Mouse (Mus musculus) liver, postnatal 0 days (tissue): Measurements from ENCODE around the gene D11Wsu47e. TPM values are rescaled to one million over a fixed set of nuclear protein-coding genes. Genes with fewer than 3 reads are reported as not detected.
A peak's percentile ranks its signal among the peaks of the same experiment; 100 is the strongest.

Experiments
- ATAC-seq: fragments of 200-750 bp; cut with Nextera tagmentation; 2 replicates; pipeline ENCODE4 v1.8.0; 2017; ENCODE audit warnings: mild to moderate bottlenecking, moderate library complexity
- DNase-seq: peaks from one replicate; pipeline ENCODE4 v3.0.0-alpha.2; 2016
- H3K27ac ChIP-seq: fragments of 300-500 bp; sonication (generic); 2 replicates; pipeline ENCODE4 v1.5.1; 2014; ENCODE audit warnings: antibody characterized with exemption, moderate library complexity, mild to moderate bottlenecking, low read depth
- H3K27me3 ChIP-seq: fragments of 300-500 bp; sonication (generic); 2 replicates; pipeline ENCODE4 v1.6.1; 2014; ENCODE audit warnings: low read length, control low read depth, mixed read lengths; ENCODE audit not compliant: insufficient read depth
- H3K36me3 ChIP-seq: fragments of 300-500 bp; sonication (generic); replicated peaks from 2 replicates; pipeline ENCODE4 v1.6.1; 2014; ENCODE audit warnings: mild to moderate bottlenecking, control low read depth, low read length, moderate library complexity, mixed read lengths; ENCODE audit not compliant: insufficient read depth
- H3K4me1 ChIP-seq: fragments of 300-500 bp; sonication (generic); 2 replicates; pipeline ENCODE4 v1.6.1; 2014; ENCODE audit warnings: antibody characterized with exemption, mild to moderate bottlenecking, control low read depth; ENCODE audit not compliant: insufficient read depth
- H3K4me2 ChIP-seq: fragments of 300-500 bp; sonication (generic); 2 replicates; pipeline ENCODE4 v1.6.1; 2014; ENCODE audit warnings: low read depth, mild to moderate bottlenecking, low read length, moderate library complexity, mixed read lengths
- H3K4me3 ChIP-seq: fragments of 300-500 bp; sonication (generic); 2 replicates; pipeline ENCODE4 v1.5.1; 2014; ENCODE audit warnings: low read depth, low read length
- H3K9ac ChIP-seq: fragments of 300-500 bp; sonication (generic); replicated peaks from 2 replicates; pipeline ENCODE4 v1.6.1; 2014; ENCODE audit warnings: mild to moderate bottlenecking, moderate library complexity
- H3K9me3 ChIP-seq: fragments of 300-500 bp; sonication (generic); 2 replicates; pipeline ENCODE4 v1.6.1; 2016; ENCODE audit warnings: mild to moderate bottlenecking, control low read depth, low read length, mixed read lengths
- CTCF ChIP-seq: sonication (generic); IDR thresholded peaks from 2 replicates; pipeline ENCODE4 v1.5.1; 2016; ENCODE audit warnings: antibody characterized with exemption, low read depth
- EP300 ChIP-seq: IDR thresholded peaks from 2 replicates; pipeline ENCODE4 v1.6.1; 2016; ENCODE audit warnings: antibody characterized with exemption, low read depth, mild to moderate bottlenecking
- WGBS: fragments of 180-500 bp; shearing (Covaris S2); extraction: QIAGEN DNeasy Blood & Tissue Kit; methylation state at CpG from one replicate; pipeline ENCODE4 v1.1.7; 2014; ENCODE audit not compliant: insufficient replicate concordance; 5-methylcytosine and 5-hydroxymethylcytosine counted together
- polyA plus RNA-seq: library from polyadenylated mRNA; unstranded; fragments of >200 nt; fragmentation: Nextera tagmentation; extraction: Ambion mirVana; gene quantifications from 2 replicates; pipeline ENCODE4 v1.2.1, GENCODE M21; 2015

The D11Wsu47e gene
- polyA plus RNA-seq, 1 experiment from 2014 or later = 4.6 TPM

DNA sequence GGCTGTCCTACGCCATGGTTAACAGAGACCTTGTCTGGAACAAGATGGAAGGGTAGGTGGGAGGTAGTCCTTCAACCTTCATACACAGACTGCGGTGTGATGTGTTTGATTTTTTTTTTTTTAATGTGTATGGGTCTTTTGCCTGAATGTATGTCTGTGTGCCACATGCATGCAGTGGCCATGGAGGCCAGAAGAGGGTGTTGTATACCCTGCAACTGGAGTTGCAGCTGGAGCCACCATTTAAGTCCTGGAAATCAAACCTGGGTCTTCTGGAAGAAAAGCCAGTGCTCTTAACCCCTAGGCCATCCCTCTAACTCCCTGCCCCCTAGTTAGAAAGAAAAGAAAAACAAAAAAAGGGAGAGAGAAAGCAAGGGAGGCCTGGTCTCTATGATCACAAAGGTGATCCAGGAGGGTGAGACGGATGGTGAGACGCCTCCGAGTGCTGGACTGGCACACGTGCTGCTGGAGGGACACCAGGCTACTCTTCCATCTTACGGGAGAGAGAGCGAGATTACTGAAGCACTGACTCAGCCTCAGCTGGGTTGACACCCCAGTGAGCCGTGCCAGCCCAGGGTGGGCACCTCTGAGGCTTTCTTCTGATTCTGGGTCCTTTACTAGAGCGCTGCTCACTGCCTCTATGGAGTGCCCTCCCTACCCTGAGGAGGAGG lies 47.9 kb downstream of the D11Wsu47e start:
- 96% methylated on average over 10 of the region's 10 CpGs for WGBS
- Histone ChIP-seq H3K4me2 (no peak overlapping the region), H3K9ac (no peak overlapping the region), H3K4me1 (peaks cover 50% of the 10 kb centered on the region), H3K36me3 (peaks cover 27% of the 10 kb centered on the region), H3K27me3 (no peaks in the 10 kb centered on the region), H3K9me3 (no peaks in the 10 kb centered on the region), H3K4me3 (no peak overlapping the region), H3K27ac (no peak overlapping the region)
- TF ChIP-seq EP300 = no peak
- peak; percentile 40 for TF ChIP-seq CTCF
- DNase-seq = no peak
- ATAC-seq = no peak

- H3K9me3 ChIP-seq = no peaks in the 10 kb centered on the region
- peaks cover 61% of the 10 kb centered on the region for H3K4me1 ChIP-seq
- TF ChIP-seq EP300 = no peak
- TF ChIP-seq CTCF = no peak
- H3K27ac ChIP-seq = peak overlapping the region; percentile 81
- DNase-seq = peak; percentile 58
- H3K27me3 ChIP-seq = no peaks in the 10 kb centered on the region
- ATAC-seq = peak; percentile 85
- H3K36me3 ChIP-seq = peaks cover 12% of the 10 kb centered on the region
- peak overlapping the region; percentile 38 for H3K9ac ChIP-seq
- WGBS = 35% methylated on average over 6 of the region's 6 CpGs
- peak overlapping the region; percentile 40 for H3K4me2 ChIP-seq
- H3K4me3 ChIP-seq = no peak overlapping the region
These were observed 49.6 kb downstream of the D11Wsu47e start for GRCm38 (mm10) chr11:113733631-113734364.

DNA sequence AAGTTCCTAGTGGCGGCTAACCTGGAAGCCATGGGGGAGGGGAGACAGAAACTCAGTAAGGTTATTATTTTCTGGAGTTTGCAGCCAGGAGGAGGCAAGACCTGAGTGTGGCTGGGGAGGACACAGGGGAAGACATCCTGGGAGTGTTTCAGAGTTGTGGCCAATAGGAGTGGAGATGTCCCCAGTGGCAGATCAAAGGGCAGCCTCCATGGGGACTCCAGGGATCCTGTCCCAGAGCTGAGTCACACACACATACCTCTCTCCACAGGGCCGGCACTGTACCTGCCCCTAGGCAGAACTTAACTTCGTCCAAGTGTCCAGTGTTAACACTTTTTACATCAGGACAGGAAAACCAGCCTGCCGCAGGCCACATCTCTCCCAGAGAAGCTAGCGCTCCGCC lies 50.9 kb downstream of the D11Wsu47e start:
- 72% methylated on average over 6 of the region's 6 CpGs for WGBS

GRCm38 (mm10) chr11:113736848-113737552 lies 52.8 kb downstream of the D11Wsu47e start:
- ATAC-seq = no peak

More for the DNA sequence above, 50.9 kb downstream of the D11Wsu47e start:
- Histone ChIP-seq H3K4me3 (no peak overlapping the region), H3K9ac (no peak overlapping the region), H3K36me3 (peaks cover 2% of the 10 kb centered on the region; the same call in 1 of the 2 replicates), H3K9me3 (no peaks in the 10 kb centered on the region), H3K4me2 (no peak overlapping the region), H3K4me1 (peaks cover 60% of the 10 kb centered on the region), H3K27ac (0 out of 2 replicates have a peak overlapping the region, but pooled peaks have one; percentile 25), H3K27me3 (no peaks in the 10 kb centered on the region)
- DNase-seq (no peak), ATAC-seq (peak; percentile 33)
- no peak for TF ChIP-seq EP300

DNA sequence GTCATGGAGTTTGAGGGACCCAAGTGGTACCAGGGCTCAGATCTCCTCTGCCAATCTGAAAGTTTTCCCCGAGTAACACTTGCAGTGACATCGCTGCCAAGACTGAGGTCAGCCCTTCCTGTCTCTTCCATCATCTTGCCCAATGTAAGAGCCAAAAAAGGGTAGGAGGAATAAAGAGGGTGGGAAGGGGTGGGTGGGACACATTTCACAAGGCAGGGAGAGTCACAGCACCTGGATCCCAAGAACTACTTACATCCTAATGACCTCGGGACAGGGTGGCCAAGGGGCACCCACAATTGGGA lies 53.3 kb downstream of the D11Wsu47e start:
- DNase-seq (no peak), ATAC-seq (no peak)
- H3K9me3 ChIP-seq = no peaks in the 10 kb centered on the region
- H3K27ac ChIP-seq = no peak overlapping the region
- no peak overlapping the region for H3K4me3 ChIP-seq
- 70% methylated on average over 3 of the region's 3 CpGs for WGBS
- H3K27me3 ChIP-seq = no peaks in the 10 kb centered on the region
- H3K9ac ChIP-seq = 0 out of 2 replicates have a peak overlapping the region, but pooled peaks have one; percentile 11
- peaks cover 50% of the 10 kb centered on the region for H3K4me1 ChIP-seq
- H3K36me3 ChIP-seq = peaks cover 8% of the 10 kb centered on the region
- TF ChIP-seq EP300 (no peak), CTCF (no peak)
- H3K4me2 ChIP-seq = no peak overlapping the region

More at GRCm38 (mm10) chr11:113736848-113737552, 52.8 kb downstream of the D11Wsu47e start:
- Histone ChIP-seq H3K9me3 (no peaks in the 10 kb centered on the region), H3K4me3 (no peak overlapping the region), H3K4me1 (peaks cover 54% of the 10 kb centered on the region), H3K36me3 (peaks cover 8% of the 10 kb centered on the region; the same call in 1 of the 2 replicates), H3K27ac (no peak overlapping the region), H3K4me2 (no peak overlapping the region), H3K9ac (no peak overlapping the region), H3K27me3 (no peaks in the 10 kb centered on the region)
- no peak for DNase-seq
- WGBS = 83% methylated on average over 11 of the region's 11 CpGs
- TF ChIP-seq CTCF (no peak), EP300 (no peak)

GRCm38 (mm10) chr11:113737912-113738311 lies 53.7 kb downstream of the D11Wsu47e start:
- TF ChIP-seq EP300 (no peak), CTCF (no peak)
- Histone ChIP-seq H3K4me2 (no peak overlapping the region), H3K36me3 (peaks cover 8% of the 10 kb centered on the region), H3K27ac (no peak overlapping the region), H3K4me1 (peaks cover 46% of the 10 kb centered on the region), H3K9ac (0 out of 2 replicates have a peak overlapping the region, but pooled peaks have one; percentile 11), H3K4me3 (no peak overlapping the region), H3K27me3 (no peaks in the 10 kb centered on the region), H3K9me3 (peaks cover 2% of the 10 kb centered on the region)
- no peak for DNase-seq
- 40% methylated on average over 8 of the region's 8 CpGs for WGBS
- ATAC-seq = no peak
